Comparison of ENCODE assay signal across 8 mouse cellular contexts in genomic region chr12:16653332-16654093, GRCm38 (mm10). TPM values are rescaled to one million over a fixed set of nuclear protein-coding genes. Genes with fewer than 3 reads are reported as not detected.
DNase-seq lines count a peak whose midpoint lies in the region; ATAC-seq lines count a peak whose summit lies in the region.

Ntsr2 (plus strand) TSS chr12:16653382.

- H3K27ac ChIP-seq in intestine, embryonic 15.5 days: no peak within 1 kb of the TSS

- H3K9ac ChIP-seq in intestine, embryonic 15.5 days: no peak within 1 kb of the TSS

- no peaks in the 10 kb centered on the region for H3K9me3 ChIP-seq in intestine, embryonic 15.5 days

- peaks cover 8% of the 10 kb centered on the region for H3K4me1 ChIP-seq in intestine, embryonic 15.5 days (replicated peaks)

- H3K4me2 ChIP-seq in intestine, embryonic 15.5 days (replicated peaks): peak within 1 kb of the TSS; percentile 70

- DNase-seq in adrenal gland, postnatal 10 days: peak; percentile 93
- DNase-seq in embryo, embryonic 11 days: peak; percentile 78
- peak; percentile 51 to 77 for DNase-seq in gastrocnemius, postnatal 4 days (ENCODE audit: low spot score in 2 of 2)
- DNase-seq in left cerebral cortex, postnatal 14 days (ENCODE audit: low spot score in 2 of 2): peak; percentile 68 to 84
- DNase-seq in mesoderm, embryonic 11.5 days (ENCODE audit: low read depth, low spot score): peak; percentile 79
- DNase-seq in skeletal muscle tissue, adult 2 months (ENCODE audit: low read depth, low spot score): peak; percentile 80

- peak; percentile 94 for ATAC-seq in intestine, embryonic 15.5 days
- no peak for ATAC-seq in erythroid progenitor cell, adult 5-6 weeks (replicated peaks; ENCODE audit: low FRiP score, poor library complexity, severe bottlenecking)

- WGBS in intestine, embryonic 15.5 days: 7% methylated on average over 58 of the region's 58 CpGs

- H3K36me3 ChIP-seq in intestine, embryonic 15.5 days: no peaks in the 10 kb centered on the region

- peaks cover 29% of the 10 kb centered on the region for H3K27me3 ChIP-seq in intestine, embryonic 15.5 days (replicated peaks)

- intact Hi-C loops in left cerebral cortex, postnatal 14 days (cut with DNase I): no loop called here

- peak within 1 kb of the TSS; percentile 23; the same call in 1 of the 2 replicates for H3K4me3 ChIP-seq in intestine, embryonic 15.5 days (replicated peaks)

RNA-seq across cellular contexts. Expression of gene Ntsr2, which starts in this region (rescaled TPM):
- total RNA-seq in adrenal gland, postnatal 10 days (2021): under 1 TPM in 1 of 2 experiments, not detected in 1; 0.60 TPM
- 1 to 10 TPM in 1 of 2 experiments, under 1 TPM in 1; 0.83 to 1.2 TPM for total RNA-seq in gastrocnemius, postnatal 4 days (2021)
- 0.05 and 0.08 TPM in 2 replicates for polyA plus RNA-seq in intestine, embryonic 15.5 days (2015; fragmentation: Nextera tagmentation; extraction: Ambion mirVana)
- total RNA-seq in left cerebral cortex, postnatal 14 days (2021): 100 to 1,000 TPM; 121 to 140 TPM
- not detected in 2 replicates for total RNA-seq in erythroid progenitor cell, adult 5-6 weeks (2015; ENCODE audit: low replicate concordance)
- total RNA-seq in erythroid progenitor cell, adult 5-6 weeks (2017; ENCODE audit: low replicate concordance): not detected in 2 replicates

Comparison
In these comparisons a context has a peak if more than half of its experiments do, and no peak if none do; other contexts are left out.
1. RNA of gene Ntsr2 (total RNA-seq): 121 to 140 TPM in left cerebral cortex, postnatal 14 days; 0.83 to 1.2 TPM in gastrocnemius, postnatal 4 days, 0.60 TPM in adrenal gland, postnatal 10 days and not detected in erythroid progenitor cell, adult 5-6 weeks; every median in the first group is over 10 times any median in the second.
2. Peak in DNase-seq in adrenal gland, postnatal 10 days; RNA of the gene not detected or under 1 TPM.
3. Peak in ATAC-seq, H3K4me3 ChIP-seq and H3K4me2 ChIP-seq in intestine, embryonic 15.5 days; RNA of the gene not detected or under 1 TPM.
4. Peak in every context shown above with its lines, with median percentiles within 50 percentile points of each other: DNase-seq.